ENCODE assay signal across 7 mouse cellular contexts in genomic region chr6:7844412-7844801, GRCm38 (mm10). TPM values are rescaled to one million over a fixed set of nuclear protein-coding genes. Genes with fewer than 3 reads are reported as not detected.
DNase-seq lines count a peak whose midpoint lies in the region; ATAC-seq and TF ChIP-seq lines count a peak whose summit lies in the region.

No protein-coding gene starts in this region.

- under 1% methylated on average over 31 of the region's 33 CpGs for WGBS in embryonic facial prominence, embryonic 11.5 days
- 2% methylated on average over 22 of the region's 33 CpGs for WGBS in kidney, adult 2 months
- under 1% methylated on average over 27 of the region's 33 CpGs for WGBS in limb, embryonic 12.5 days
- under 1% methylated on average over 33 of the region's 33 CpGs for WGBS in midbrain, embryonic 15.5 days
- 1% methylated on average over 28 of the region's 33 CpGs for WGBS in spleen, adult 2 months

- no peaks in the 10 kb centered on the region for H3K9me3 ChIP-seq in embryonic facial prominence, embryonic 11.5 days (replicated peaks; ENCODE audit: control insufficient read depth, low read length)
- no peaks in the 10 kb centered on the region for H3K9me3 ChIP-seq in limb, embryonic 12.5 days
- no peaks in the 10 kb centered on the region for H3K9me3 ChIP-seq in midbrain, embryonic 15.5 days

- ATAC-seq in embryonic facial prominence, embryonic 11.5 days (replicated peaks; ENCODE audit: insufficient number of reproducible peaks, low FRiP score, low TSS enrichment, low read depth), result peak; percentile 98
- ATAC-seq in limb, embryonic 12.5 days (ENCODE audit: insufficient number of reproducible peaks, insufficient read depth, low FRiP score, low TSS enrichment, low read depth), result peak; percentile 97
- ATAC-seq in midbrain, embryonic 15.5 days (replicated peaks), result peak; percentile 99

- H3K9ac ChIP-seq in embryonic facial prominence, embryonic 11.5 days (replicated peaks; ENCODE audit: low read length), result peak overlapping the region; percentile 93
- H3K9ac ChIP-seq in limb, embryonic 12.5 days (replicated peaks), result peak overlapping the region; percentile 91
- peak overlapping the region; percentile 84 for H3K9ac ChIP-seq in midbrain, embryonic 15.5 days

- H3K27ac ChIP-seq in embryonic facial prominence, embryonic 11.5 days (replicated peaks; ENCODE audit: low read depth, low read length), result peak overlapping the region; percentile 81
- 0 out of 2 replicates have a peak overlapping the region, but pooled peaks have one; percentile 17 for H3K27ac ChIP-seq in kidney, adult 2 months (ENCODE audit: insufficient read depth, low read depth, low read length)
- H3K27ac ChIP-seq in limb, embryonic 12.5 days, result peak overlapping the region; percentile 94
- peak overlapping the region; percentile 93 for H3K27ac ChIP-seq in midbrain, embryonic 15.5 days
- peak overlapping the region; percentile 99 for H3K27ac ChIP-seq in spleen, adult 2 months (ENCODE audit: insufficient read depth, low read length)

- H3K27me3 ChIP-seq in embryonic facial prominence, embryonic 11.5 days (ENCODE audit: control insufficient read depth, insufficient read depth, low read length), result no peaks in the 10 kb centered on the region
- H3K27me3 ChIP-seq in kidney, adult 2 months (replicated peaks; ENCODE audit: control insufficient read depth, insufficient read depth, low read length), result no peaks in the 10 kb centered on the region
- no peaks in the 10 kb centered on the region for H3K27me3 ChIP-seq in limb, embryonic 12.5 days
- H3K27me3 ChIP-seq in midbrain, embryonic 15.5 days (replicated peaks), result no peaks in the 10 kb centered on the region
- H3K27me3 ChIP-seq in spleen, adult 2 months (ENCODE audit: control insufficient read depth, insufficient read depth, low read length), result no peaks in the 10 kb centered on the region

- H3K36me3 ChIP-seq in embryonic facial prominence, embryonic 11.5 days (replicated peaks; ENCODE audit: control insufficient read depth, insufficient read depth, low read depth, low read length), result no peaks in the 10 kb centered on the region
- H3K36me3 ChIP-seq in kidney, adult 2 months (ENCODE audit: control insufficient read depth, insufficient read depth, low read length), result no peaks in the 10 kb centered on the region
- H3K36me3 ChIP-seq in limb, embryonic 12.5 days, result no peaks in the 10 kb centered on the region
- no peaks in the 10 kb centered on the region for H3K36me3 ChIP-seq in midbrain, embryonic 15.5 days (replicated peaks)
- no peaks in the 10 kb centered on the region for H3K36me3 ChIP-seq in spleen, adult 2 months (ENCODE audit: control insufficient read depth, insufficient read depth, low read length)

- H3K4me1 ChIP-seq in embryonic facial prominence, embryonic 11.5 days (ENCODE audit: control insufficient read depth, insufficient read depth, low read length), result no peaks in the 10 kb centered on the region
- peaks cover 20% of the 10 kb centered on the region for H3K4me1 ChIP-seq in kidney, adult 2 months (ENCODE audit: control insufficient read depth, insufficient read depth, low read length)
- peaks cover 12% of the 10 kb centered on the region; the same call in 1 of the 2 replicates for H3K4me1 ChIP-seq in limb, embryonic 12.5 days (replicated peaks)
- peaks cover 15% of the 10 kb centered on the region for H3K4me1 ChIP-seq in midbrain, embryonic 15.5 days
- peaks cover 18% of the 10 kb centered on the region for H3K4me1 ChIP-seq in spleen, adult 2 months (ENCODE audit: control insufficient read depth, insufficient read depth, insufficient read length)

- peak; percentile 32; the same call in 1 of the 2 replicates for TF ChIP-seq CTCF in kidney, adult 2 months (conservative IDR thresholded peaks at IDR 0.05; ENCODE audit: insufficient read depth, insufficient read length, low read depth, low read length)
- no peak for TF ChIP-seq CTCF in spleen, adult 2 months (IDR thresholded peaks at IDR 0.05; ENCODE audit: extremely low read depth, insufficient read depth, insufficient read length, insufficient replicate concordance)

- TF ChIP-seq POLR2A in kidney, adult 2 months (IDR thresholded peaks at IDR 0.05; ENCODE audit: low read depth, low read length), result no peak
- no peak for TF ChIP-seq POLR2A in spleen, adult 2 months (IDR thresholded peaks at IDR 0.05; ENCODE audit: low read depth, low read length)

- H3K4me2 ChIP-seq in embryonic facial prominence, embryonic 11.5 days (ENCODE audit: low read depth, low read length), result peak overlapping the region; percentile 57; the same call in 1 of the 2 replicates
- peak overlapping the region; percentile 57 for H3K4me2 ChIP-seq in limb, embryonic 12.5 days
- H3K4me2 ChIP-seq in midbrain, embryonic 15.5 days, result peak overlapping the region; percentile 67

- DNase-seq in adrenal gland, postnatal 14 days, result peak; percentile 99
- peak; percentile 96 for DNase-seq in embryonic facial prominence, embryonic 11.5 days (ENCODE audit: low spot score)
- DNase-seq in heart, adult 18-20 months, result peak; percentile 97 to 99
- peak; percentile 99 for DNase-seq in kidney, adult 2 months
- DNase-seq in spleen, adult 2 months (ENCODE audit: low read depth in 1 of 2, low spot score in 2 of 2), result peak; percentile 94 to 99

- peak overlapping the region; percentile 82 for H3K4me3 ChIP-seq in embryonic facial prominence, embryonic 11.5 days (ENCODE audit: low read depth, low read length)
- peak overlapping the region; percentile 61 for H3K4me3 ChIP-seq in kidney, adult 2 months (ENCODE audit: insufficient read depth, low read depth, low read length)
- H3K4me3 ChIP-seq in limb, embryonic 12.5 days (replicated peaks), result peak overlapping the region; percentile 78
- peak overlapping the region; percentile 92 for H3K4me3 ChIP-seq in midbrain, embryonic 15.5 days
- H3K4me3 ChIP-seq in spleen, adult 2 months (ENCODE audit: extremely low read depth, insufficient read depth, insufficient read length), result peak overlapping the region; percentile 38

RNA-seq across cellular contexts. Expression of gene C1galt1, which starts 0.2 kb away (rescaled TPM):
- 30.3 and 30.7 TPM in 2 replicates for total RNA-seq in adrenal gland, postnatal 14 days (2021)
- polyA plus RNA-seq in embryonic facial prominence, embryonic 11.5 days (2014; fragmentation: Nextera tagmentation; extraction: Ambion mirVana), result 4.6 and 6.4 TPM in 2 replicates
- total RNA-seq in heart, adult 18-20 months (2021), result 10 to 100 TPM; 12.5 to 14.3 TPM
- polyA plus RNA-seq in kidney, adult 2 months (2012; rRNA removed), result 5.5 and 7.5 TPM in 2 replicates
- polyA plus RNA-seq in limb, embryonic 12.5 days (2016; fragmentation: Nextera tagmentation; extraction: Ambion mirVana), result 3.8 and 3.9 TPM in 2 replicates
- polyA plus RNA-seq in midbrain, embryonic 15.5 days (2015; fragmentation: Nextera tagmentation; extraction: Ambion mirVana), result 1.6 and 1.8 TPM in 2 replicates
- 3.1 and 3.5 TPM in 2 replicates for polyA plus RNA-seq in spleen, adult 2 months (2012; rRNA removed)

Comparison
In these comparisons a context has a peak if more than half of its experiments do, and no peak if none do; other contexts are left out.
1. Peak in every context shown above with its lines: DNase-seq, ATAC-seq, H3K4me3 ChIP-seq and H3K27ac ChIP-seq.
2. H3K27ac ChIP-seq: peak in every context shown above with its lines; median percentile 99 in spleen, adult 2 months; 94 in limb, embryonic 12.5 days; 93 in midbrain, embryonic 15.5 days; 81 in embryonic facial prominence, embryonic 11.5 days; 17 in kidney, adult 2 months.
3. H3K4me3 ChIP-seq: peak in every context shown above with its lines; median percentile 92 in midbrain, embryonic 15.5 days; 82 in embryonic facial prominence, embryonic 11.5 days; 78 in limb, embryonic 12.5 days; 61 in kidney, adult 2 months; 38 in spleen, adult 2 months.